Mouse (Mus musculus): Measurements from ENCODE around the gene Ccdc149. TPM values are rescaled to one million over a fixed set of nuclear protein-coding genes. Genes with fewer than 3 reads are reported as not detected.

The Ccdc149 gene
- total and polyA plus RNA-seq, 3 experiments, result not detected

DNA sequence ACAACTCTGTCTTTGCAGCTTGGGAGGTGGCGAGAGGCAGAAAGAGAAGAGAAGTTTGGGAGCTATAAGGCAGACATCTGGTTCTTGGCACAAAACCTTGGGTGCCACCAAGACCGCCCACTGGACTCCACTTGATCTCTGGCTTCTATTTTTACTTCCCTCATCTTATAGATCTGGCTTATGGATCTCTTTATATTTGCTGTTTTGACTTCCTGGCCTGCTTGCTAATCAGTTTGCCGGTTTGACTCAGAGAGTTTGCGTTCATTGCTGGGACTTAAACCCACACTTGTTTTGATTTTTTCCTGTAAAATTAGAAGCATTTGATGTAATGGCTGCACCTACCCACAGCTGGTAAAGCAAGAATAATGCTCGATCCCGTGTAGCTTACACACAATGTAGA, 100.4 kb downstream of the Ccdc149 start:
- no peak for TF ChIP-seq UBTF (IDR thresholded peaks at IDR 0.05; ENCODE audit: borderline replicate concordance, insufficient read depth, low read depth, low read length)
- TF ChIP-seq NRF1 (IDR thresholded peaks at IDR 0.05; ENCODE audit: insufficient read depth, low read depth, low read length, poor library complexity, severe bottlenecking), result no peak
- TF ChIP-seq POLR2AphosphoS2 (IDR thresholded peaks at IDR 0.05; ENCODE audit: low read length), result no peak
- TF ChIP-seq POLR2AphosphoS5 (IDR thresholded peaks at IDR 0.05; ENCODE audit: borderline replicate concordance, low read depth, low read length), result no peak
- no peak for TF ChIP-seq TAL1 (IDR thresholded peaks at IDR 0.05; ENCODE audit: low read length)
- TF ChIP-seq HCFC1 (IDR thresholded peaks at IDR 0.05; ENCODE audit: low read depth, low read length), result no peak
- TF ChIP-seq MAZ (IDR thresholded peaks at IDR 0.05; ENCODE audit: low read depth, low read length), result no peak
- no peak for TF ChIP-seq MAX (IDR thresholded peaks at IDR 0.05; ENCODE audit: low read length)
- TF ChIP-seq MEF2A (IDR thresholded peaks at IDR 0.05; ENCODE audit: extremely low read depth, insufficient replicate concordance, low read depth, low read length, poor library complexity, severe bottlenecking), result no peak
- no peak for TF ChIP-seq TCF12 (IDR thresholded peaks at IDR 0.05; ENCODE audit: low read depth, low read length)
- no peak for TF ChIP-seq ETS1 (IDR thresholded peaks at IDR 0.05; ENCODE audit: low read depth, low read length)
- no peak for TF ChIP-seq RAD21 (IDR thresholded peaks at IDR 0.05; ENCODE audit: low read depth, low read length)
- no peak for TF ChIP-seq BHLHE40 (IDR thresholded peaks at IDR 0.05; ENCODE audit: borderline replicate concordance, low read depth, low read length)
- TF ChIP-seq SMC3 (IDR thresholded peaks at IDR 0.05; ENCODE audit: low read depth, low read length), result no peak
- no peak for TF ChIP-seq ZMIZ1 (IDR thresholded peaks at IDR 0.05; ENCODE audit: low read depth, low read length)
- TF ChIP-seq GATA1 (IDR thresholded peaks at IDR 0.05; ENCODE audit: low read depth, low read length), result no peak

DNA sequence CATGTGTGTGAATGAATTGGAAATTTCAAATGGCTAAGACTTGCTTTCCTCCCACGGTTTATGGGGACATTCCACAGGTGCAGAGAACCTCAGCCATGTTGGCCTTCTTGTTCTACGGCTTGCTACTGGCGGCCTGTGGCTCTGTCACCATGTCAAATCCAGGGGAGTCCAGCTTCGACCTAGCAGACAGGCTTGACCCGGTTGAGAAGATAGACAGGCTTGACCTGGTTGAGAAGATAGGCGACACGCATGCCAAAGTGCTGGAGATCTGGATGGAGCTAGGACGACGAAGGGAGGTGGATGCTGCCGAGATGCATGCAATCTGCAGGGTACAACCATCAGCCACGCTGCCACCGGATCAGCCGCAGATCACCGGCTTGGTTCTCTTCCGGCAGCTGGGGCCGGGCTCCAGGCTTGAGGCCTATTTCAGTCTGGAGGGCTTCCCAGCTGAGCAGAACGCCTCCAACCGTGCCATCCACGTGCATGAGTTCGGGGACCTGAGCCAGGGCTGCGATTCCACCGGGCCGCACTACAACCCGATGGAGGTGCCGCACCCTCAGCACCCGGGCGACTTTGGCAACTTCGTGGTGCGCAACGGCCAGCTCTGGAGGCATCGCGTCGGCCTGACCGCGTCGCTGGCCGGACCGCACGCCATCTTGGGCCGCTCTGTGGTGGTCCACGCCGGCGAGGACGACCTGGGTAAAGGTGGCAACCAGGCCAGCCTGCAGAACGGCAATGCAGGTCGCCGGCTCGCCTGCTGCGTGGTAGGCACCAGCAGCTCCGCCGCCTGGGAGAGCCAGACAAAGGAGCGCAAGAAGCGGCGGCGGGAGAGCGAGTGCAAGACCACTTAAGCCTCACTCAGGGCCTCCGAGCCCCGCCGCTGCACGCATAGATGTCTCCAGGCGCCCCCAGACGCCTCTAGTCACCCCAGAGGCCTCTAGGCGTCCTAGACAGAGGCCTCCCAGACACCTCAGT, 103.2 kb downstream of the Ccdc149 start:
- Histone ChIP-seq H3K36me3 (ENCODE audit: control insufficient read depth in 1 of 2, insufficient read depth in 2 of 2, low read length in 2 of 2) (no peaks in the 10 kb centered on the region), H3K79me2 (ENCODE audit: control insufficient read depth, insufficient read depth, low read length, poor library complexity) (no peaks in the 10 kb centered on the region), H3K9me3 (replicated peaks; ENCODE audit: insufficient read depth, low read length) (no peaks in the 10 kb centered on the region), H3K9ac (ENCODE audit: control insufficient read depth, low read depth, low read length, poor library complexity, severe bottlenecking) (no peak overlapping the region), H3K4me3 (ENCODE audit: control insufficient read depth in 1 of 2, insufficient read depth in 1 of 2, low read depth in 2 of 2, low read length in 2 of 2) (no peak overlapping the region), H3K27me3 (ENCODE audit: control insufficient read depth in 1 of 2, insufficient read depth in 2 of 2, low read length in 2 of 2) (no peaks in the 10 kb centered on the region), H3K27ac (ENCODE audit: control insufficient read depth, low read depth, low read length) (no peak overlapping the region), H3K4me1 (ENCODE audit: control insufficient read depth in 1 of 2, insufficient read depth in 2 of 2, low read length in 2 of 2) (no peaks in the 10 kb centered on the region)
- DNase-seq (ENCODE audit: low read depth, low spot score), result no peak
- TF ChIP-seq UBTF (IDR thresholded peaks at IDR 0.05; ENCODE audit: borderline replicate concordance, insufficient read depth, low read depth, low read length) (no peak), POLR2AphosphoS5 (IDR thresholded peaks at IDR 0.05; ENCODE audit: borderline replicate concordance, low read depth, low read length) (no peak), RAD21 (IDR thresholded peaks at IDR 0.05; ENCODE audit: low read depth, low read length) (no peak), E2F4 (IDR thresholded peaks at IDR 0.05; ENCODE audit: borderline replicate concordance, low read depth, low read length) (no peak), USF1 (IDR thresholded peaks at IDR 0.05; ENCODE audit: low read depth, low read length) (no peak), MYC (IDR thresholded peaks at IDR 0.05; ENCODE audit: low read depth, low read length) (no peak), MXI1 (IDR thresholded peaks at IDR 0.05; ENCODE audit: low read depth, low read length) (no peak), SMC3 (IDR thresholded peaks at IDR 0.05; ENCODE audit: low read depth, low read length) (no peak), TBP (IDR thresholded peaks at IDR 0.05; ENCODE audit: low read depth, low read length) (no peak), RCOR1 (IDR thresholded peaks at IDR 0.05; ENCODE audit: low read depth, low read length) (no peak), HCFC1 (IDR thresholded peaks at IDR 0.05; ENCODE audit: low read depth, low read length) (no peak)

More for the DNA sequence above, 100.4 kb downstream of the Ccdc149 start:
- Histone ChIP-seq H3K4me1 (ENCODE audit: control insufficient read depth in 1 of 2, insufficient read depth in 2 of 2, low read length in 2 of 2) (no peaks in the 10 kb centered on the region), H3K27ac (ENCODE audit: control insufficient read depth, low read depth, low read length) (no peak overlapping the region), H3K4me3 (ENCODE audit: control insufficient read depth in 1 of 2, insufficient read depth in 1 of 2, low read depth in 2 of 2, low read length in 2 of 2) (no peak overlapping the region), H3K36me3 (ENCODE audit: control insufficient read depth in 1 of 2, insufficient read depth in 2 of 2, low read length in 2 of 2) (no peaks in the 10 kb centered on the region), H3K79me2 (ENCODE audit: control insufficient read depth, insufficient read depth, low read length, poor library complexity) (no peaks in the 10 kb centered on the region), H3K27me3 (ENCODE audit: control insufficient read depth in 1 of 2, insufficient read depth in 2 of 2, low read length in 2 of 2) (no peaks in the 10 kb centered on the region), H3K9ac (ENCODE audit: control insufficient read depth, low read depth, low read length, poor library complexity, severe bottlenecking) (no peak overlapping the region), H3K9me3 (replicated peaks; ENCODE audit: insufficient read depth, low read length) (no peaks in the 10 kb centered on the region)
- no peak for DNase-seq (ENCODE audit: low read depth, low spot score)

All from MEL (cell line).